Mouse (Mus musculus): ENCODE data around the gene Fat1.
"Not testable (repeated sequence)": the region's sequence is repeated elsewhere in the genome, so short reads cannot be mapped to it uniquely, and the experiment has no call there.

DNA sequence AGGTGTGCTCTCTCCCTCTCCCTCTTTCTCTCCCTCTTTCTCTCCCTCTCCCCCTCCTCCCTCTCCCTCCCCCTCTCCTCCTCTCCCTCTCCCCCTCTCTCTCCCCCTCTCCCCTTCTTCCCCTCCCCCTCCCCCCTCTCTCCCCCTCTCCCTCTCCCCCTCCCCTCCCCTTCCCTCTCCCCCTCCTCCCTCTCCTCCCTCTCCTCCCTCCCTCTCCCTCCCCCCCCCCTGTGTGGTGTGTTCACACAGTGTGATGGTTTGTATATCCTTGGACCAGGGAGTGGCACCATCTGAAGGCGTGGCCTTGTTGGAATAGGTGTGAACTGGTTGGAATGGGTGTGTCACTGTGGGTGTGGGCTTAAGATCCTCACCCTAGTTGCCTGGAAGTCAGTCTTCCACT is 130.1 kb downstream of the Fat1 start:
- TF ChIP-seq CTCF (IDR thresholded peaks at IDR 0.05; ENCODE audit: low read depth, low read length); POLR2A (IDR thresholded peaks at IDR 0.05; ENCODE audit: insufficient read depth, low read length); EP300 (IDR thresholded peaks at IDR 0.05; ENCODE audit: insufficient read depth, low read depth, low read length): not testable (repeated sequence)

Measured in ES-Bruce4 (cell line).